Mouse (Mus musculus) embryo, embryonic 10.5 days (tissue): ENCODE measurements around the gene Cdc42se1.
"Not testable (repeated sequence)": the region's sequence is repeated elsewhere in the genome, so short reads cannot be mapped to it uniquely, and the experiment has no call there.

Source experiments
- DNase-seq: peaks from one replicate; pipeline ENCODE4 v3.0.0-alpha.2; 2015; ENCODE audit warnings: low spot score

The Cdc42se1 gene

DNA sequence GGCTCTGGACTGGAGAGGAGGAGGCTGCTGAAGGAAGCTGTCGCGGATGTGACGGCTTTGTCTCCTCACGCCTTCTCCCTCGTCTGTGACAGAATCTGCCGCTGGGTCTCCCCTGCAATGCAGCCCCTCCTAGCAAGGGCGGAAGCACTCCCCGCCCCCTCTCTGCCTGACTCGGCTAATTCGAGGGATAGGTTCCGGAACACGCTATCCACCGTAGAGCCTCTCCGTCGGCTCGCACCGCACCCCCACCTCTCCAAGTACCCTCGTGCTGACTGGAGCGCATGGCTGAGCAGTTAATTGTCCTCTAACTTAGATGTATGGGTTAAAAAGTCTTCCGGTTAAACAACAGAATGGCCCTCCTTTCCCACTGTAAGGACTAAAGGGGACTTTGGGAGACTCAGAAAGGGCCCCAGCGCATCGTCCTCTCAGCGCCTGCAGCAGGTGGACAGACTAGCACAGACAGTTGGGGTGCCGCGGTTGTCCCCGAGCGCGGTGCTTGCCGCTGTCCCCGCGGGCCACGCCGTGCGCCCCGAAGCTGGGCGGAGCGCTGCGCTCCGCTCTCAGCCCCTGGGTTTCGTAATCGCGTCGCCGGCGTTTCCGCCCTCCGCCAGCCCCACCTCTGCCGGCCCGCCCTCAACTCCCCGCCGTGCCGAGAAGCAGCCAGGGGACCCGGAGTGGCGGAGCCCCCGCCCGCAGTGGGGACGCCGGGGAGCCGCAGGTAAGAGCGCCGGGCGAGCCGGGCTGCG lies at the start of gene Cdc42se1:
Cdc42se1 (plus strand) TSS at position 585 of the 746 bp plus-strand sequence.
- DNase-seq = peak; percentile 95

- DNase-seq = no peak
Measured at GRCm38 (mm10) chr3:95178948-95179347, 49.6 kb upstream of the Cdc42se1 start.

DNA sequence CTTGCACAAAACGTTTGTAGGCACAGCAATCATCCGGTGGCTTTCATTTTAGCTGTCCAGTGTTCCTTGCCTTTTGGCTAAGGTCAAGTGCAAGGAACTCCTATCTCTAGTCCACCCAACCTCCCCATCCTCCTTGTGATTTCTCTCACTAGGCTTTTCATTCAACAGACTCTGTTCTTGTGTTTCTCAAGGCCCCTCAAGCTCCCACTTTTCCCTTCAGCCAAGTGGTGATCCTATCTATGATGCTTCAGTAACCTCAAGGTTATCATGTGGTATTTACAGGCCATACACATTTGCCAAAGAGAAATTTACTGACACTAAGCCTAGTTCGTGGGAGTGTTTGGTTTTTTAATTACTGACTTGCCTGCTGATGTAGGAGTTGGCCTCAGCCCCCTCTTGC lies 48.6 kb upstream of the Cdc42se1 start:
- DNase-seq = no peak

DNA sequence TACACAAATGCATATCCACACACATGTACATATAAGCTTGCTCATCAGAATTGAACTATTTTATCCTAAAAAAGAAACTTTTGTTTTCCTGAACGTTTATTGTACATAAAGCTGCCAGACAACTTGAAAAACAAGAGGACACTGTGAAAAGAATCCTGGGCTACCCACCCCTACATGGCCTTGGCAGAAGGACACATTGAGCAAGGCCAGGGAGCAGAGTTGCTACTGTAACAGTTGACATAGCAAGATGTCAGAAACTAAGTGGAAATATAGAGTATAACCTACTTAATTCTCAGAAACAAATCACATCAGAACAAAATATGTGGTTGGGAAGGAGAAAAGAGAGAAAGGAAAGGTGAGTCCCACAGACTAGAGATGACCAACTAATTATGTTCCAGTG lies 46.7 kb upstream of the Cdc42se1 start:
- DNase-seq = no peak

GRCm38 (mm10) chr3:95184796-95185577 lies 43.5 kb upstream of the Cdc42se1 start:
- no peak for DNase-seq

DNA sequence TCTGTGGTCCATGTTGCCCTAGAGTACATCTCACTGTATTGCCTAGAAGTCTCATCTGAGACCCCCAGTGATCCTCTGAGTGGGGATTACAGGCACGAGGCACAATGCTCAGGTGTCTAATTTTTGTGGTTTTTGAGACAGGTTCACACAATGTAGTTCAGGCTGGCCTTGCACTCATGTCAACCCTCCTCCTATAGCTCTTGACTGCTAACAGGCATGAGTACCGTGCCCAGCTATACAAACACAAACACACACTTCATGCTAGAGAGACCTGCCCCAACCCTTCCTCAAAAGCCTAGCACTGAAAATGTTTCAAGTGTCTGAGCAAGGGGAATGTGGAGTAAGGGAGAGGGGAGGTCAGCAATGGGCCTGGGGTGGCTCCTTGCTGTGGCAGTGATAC lies 42.4 kb upstream of the Cdc42se1 start:
- no peak for DNase-seq

- no peak for DNase-seq
Measured at GRCm38 (mm10) chr3:95186888-95187287, 41.6 kb upstream of the Cdc42se1 start.

- DNase-seq = no peak
Measured at GRCm38 (mm10) chr3:95194721-95195135, 33.8 kb upstream of the Cdc42se1 start.

DNA sequence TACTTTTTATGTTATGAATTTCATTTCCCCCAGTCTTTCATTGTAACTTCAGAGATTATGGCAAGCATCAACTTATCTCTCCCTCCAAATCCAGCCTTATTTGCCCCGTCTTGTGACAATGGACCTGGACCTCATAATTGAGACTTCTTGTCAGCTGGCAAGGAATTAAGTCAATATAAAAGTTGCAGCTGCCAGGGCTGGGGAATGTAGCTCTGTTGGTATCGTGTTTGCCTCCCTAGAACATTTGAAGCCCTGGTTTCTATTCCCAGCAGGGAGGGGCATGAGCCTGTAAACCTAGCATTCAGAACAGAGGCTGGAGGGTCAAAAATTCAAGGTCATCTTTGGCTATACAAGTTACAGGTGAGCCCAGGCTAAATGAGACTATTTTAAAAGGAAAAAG lies 32.8 kb upstream of the Cdc42se1 start:
- no peak for DNase-seq

DNA sequence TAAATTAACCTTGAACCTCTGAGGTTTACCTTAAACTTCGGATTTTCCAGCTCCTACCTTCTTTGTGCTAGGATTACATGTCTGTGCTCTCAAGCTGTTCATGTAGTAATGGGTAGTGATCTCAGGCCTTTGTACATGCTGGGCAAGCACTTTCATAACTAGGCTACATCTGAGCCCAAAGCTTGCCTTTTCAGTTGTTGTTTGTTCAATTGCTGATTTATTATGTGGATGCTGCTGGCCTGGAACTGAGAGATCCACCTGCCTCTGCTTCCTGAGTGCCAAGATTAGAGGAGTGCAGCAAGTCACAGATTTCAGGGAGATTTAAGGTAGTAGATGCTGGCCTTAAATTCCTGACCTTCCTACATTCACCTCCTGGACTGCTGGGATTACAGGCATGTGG lies 29.4 kb upstream of the Cdc42se1 start:
- no peak for DNase-seq

GRCm38 (mm10) chr3:95200132-95200531 lies 28.4 kb upstream of the Cdc42se1 start:
- no peak for DNase-seq

DNA sequence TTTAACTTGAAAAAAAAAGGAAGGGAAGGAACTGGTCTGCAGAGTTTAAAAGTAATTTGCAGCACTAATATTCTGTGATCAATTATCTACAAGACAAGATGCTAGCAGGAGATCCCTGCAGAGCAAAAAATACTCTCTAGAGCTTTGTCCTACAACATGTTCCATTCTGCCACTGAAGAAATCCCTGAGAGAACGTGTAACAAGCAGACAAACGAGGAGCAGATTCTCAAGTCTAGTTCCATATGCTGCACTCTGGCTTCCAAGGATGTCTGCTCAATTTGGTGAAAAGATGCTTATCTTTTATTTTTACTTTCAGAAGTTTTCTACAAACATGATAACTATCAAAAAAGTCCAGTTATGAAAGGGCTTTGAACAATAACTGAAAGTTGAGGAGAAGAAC lies 28.0 kb upstream of the Cdc42se1 start:
- DNase-seq = no peak

DNA sequence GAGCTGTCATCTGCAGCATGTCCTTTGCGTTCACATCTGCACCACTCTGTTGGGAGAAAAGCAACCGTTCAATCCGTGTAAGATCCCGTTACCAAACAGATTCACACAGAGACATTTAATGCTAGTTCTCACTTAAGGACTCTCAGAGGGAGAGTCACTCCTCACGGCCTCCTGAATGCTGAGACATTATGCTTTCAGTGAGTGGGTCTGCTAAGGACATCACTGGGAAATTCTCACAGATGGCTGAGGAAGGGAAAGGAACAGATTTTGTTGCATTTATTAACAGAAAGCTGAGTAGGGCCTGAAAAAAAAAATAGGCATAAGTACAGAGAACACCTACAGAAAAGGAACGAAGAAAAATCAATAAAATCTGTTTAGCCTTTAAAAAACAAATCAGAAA lies 24.7 kb upstream of the Cdc42se1 start:
- no peak for DNase-seq

- DNase-seq = no peak
Measured at GRCm38 (mm10) chr3:95208286-95208685, 20.2 kb upstream of the Cdc42se1 start.

- no peak for DNase-seq
Measured at GRCm38 (mm10) chr3:95210585-95210984, 17.9 kb upstream of the Cdc42se1 start.

GRCm38 (mm10) chr3:95212889-95213608 lies 15.5 kb upstream of the Cdc42se1 start:
- not testable (repeated sequence) for DNase-seq

- DNase-seq = no peak
Measured at GRCm38 (mm10) chr3:95213609-95213975, 14.9 kb upstream of the Cdc42se1 start.

GRCm38 (mm10) chr3:95216655-95217254 lies 11.8 kb upstream of the Cdc42se1 start:
- DNase-seq = no peak

DNA sequence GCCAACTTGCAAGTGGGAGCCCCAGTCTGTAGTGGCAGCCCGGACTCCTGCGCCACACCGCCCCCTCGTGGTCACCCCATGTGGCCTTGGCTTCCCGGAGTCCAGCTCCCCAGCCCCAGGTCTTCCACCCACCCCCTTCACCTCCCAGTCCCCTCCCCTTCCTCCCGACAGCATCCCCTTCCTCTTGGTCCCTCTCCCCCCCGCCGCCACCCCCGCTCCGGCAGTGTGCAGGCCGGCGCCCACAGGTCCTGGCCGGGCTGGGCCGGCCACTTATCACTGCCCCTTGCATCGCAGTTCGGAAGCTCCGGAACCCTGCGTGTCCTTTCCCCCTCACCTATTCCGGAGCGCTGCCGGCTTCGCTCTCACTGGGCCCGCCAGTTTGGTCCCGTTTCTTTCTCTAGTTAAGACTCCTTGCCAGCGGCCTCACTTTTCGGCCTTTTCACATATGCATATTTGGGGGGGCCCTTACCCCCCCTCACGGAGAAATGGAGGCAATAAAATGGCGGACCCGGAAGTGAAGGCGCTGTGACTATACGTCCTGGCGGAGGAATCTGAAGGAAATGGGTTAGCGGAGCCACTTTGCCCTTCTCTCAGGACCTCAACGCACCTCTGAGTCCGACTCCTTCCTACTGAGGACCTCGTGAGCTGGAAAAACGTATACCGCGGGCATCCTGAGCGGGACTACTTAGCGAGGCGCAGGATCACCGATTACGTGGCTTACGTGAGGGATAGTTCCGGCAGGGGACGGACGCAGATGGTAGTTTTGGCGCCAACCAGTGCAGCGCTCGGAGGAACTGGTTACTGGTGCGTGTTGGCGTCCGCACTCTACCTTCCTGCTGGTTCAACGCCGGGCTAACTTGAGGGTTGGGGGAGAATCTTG lies 11.0 kb upstream of the Cdc42se1 start, which contains the start of gene Gabpb2:
Gabpb2 (minus strand) TSS at position 662 of the 880 bp plus-strand sequence.
- peak; percentile 95 for DNase-seq

GRCm38 (mm10) chr3:95218466-95219137 lies 9.9 kb upstream of the Cdc42se1 start:
- DNase-seq = peak; percentile 23

GRCm38 (mm10) chr3:95223041-95223440 lies 5.5 kb upstream of the Cdc42se1 start:
- DNase-seq = no peak
